Mouse (Mus musculus): ENCODE measurements at regions not wholly inside any gene's neighbourhood (a gene's known extent, or its start where the extent isn't known, plus 50 kb on each side); places are given as distances from the start of the nearest gene placed in this dataset.
A peak's percentile ranks its signal among the peaks of the same experiment; 100 is the strongest.

DNA sequence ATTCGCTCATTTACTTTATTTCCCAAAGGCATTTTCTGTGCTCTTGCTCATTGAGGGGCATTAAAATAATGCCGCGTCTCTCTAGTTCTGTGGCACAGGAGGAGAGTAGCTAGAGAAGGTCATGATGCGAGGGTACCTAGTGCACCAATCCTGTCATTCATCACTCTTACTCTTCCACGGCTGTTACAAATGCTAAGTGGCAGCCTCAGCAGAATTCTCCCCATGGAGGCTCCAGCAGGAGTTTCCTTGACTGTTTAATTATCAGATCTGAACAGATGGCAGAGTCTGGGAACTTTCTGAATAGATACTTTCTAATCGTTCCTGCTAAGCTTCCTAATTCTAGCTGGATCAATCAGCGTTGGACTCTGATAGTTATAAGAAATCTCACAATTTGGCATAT is 354.0 kb upstream of the Steap1 start:
- peak; percentile 8 to 28 for DNase-seq (ENCODE audit: low spot score in 2 of 2)
